Mouse (Mus musculus) common myeloid progenitor, adult 5-6 weeks (primary cell): ENCODE measurements at regions not wholly inside any gene's neighbourhood (a gene's known extent, or its start where the extent isn't known, plus 50 kb on each side); places are given as distances from the start of the nearest gene placed in this dataset.

Source experiments
- ATAC-seq: replicated peaks from 2 replicates; pipeline ENCODE4 v1.8.0; 2016; ENCODE audit warnings: low read depth, mild to moderate bottlenecking, moderate TSS enrichment, inconsistent platforms; ENCODE audit not compliant: poor library complexity, severe bottlenecking

DNA sequence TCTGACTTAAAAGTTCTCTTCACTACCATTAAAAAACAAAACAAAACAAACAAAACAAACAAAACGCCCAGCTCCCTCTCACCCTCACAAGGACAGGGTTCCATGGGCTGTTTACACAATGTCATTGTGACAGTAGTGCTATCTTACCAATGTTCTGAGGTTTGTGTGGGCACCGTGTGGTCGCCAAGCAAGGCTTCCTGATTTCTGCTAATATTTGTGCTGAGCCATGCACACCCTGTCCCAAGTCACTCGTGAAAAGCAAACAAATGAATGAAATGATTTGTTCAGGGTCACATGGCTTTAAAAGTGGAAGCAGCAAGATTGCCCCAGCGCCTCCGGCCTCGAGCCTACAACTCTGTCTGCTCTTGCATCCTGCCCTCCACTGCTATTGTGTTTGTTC, 120.9 kb upstream of the Gnao1 start:
- ATAC-seq: no peak

DNA sequence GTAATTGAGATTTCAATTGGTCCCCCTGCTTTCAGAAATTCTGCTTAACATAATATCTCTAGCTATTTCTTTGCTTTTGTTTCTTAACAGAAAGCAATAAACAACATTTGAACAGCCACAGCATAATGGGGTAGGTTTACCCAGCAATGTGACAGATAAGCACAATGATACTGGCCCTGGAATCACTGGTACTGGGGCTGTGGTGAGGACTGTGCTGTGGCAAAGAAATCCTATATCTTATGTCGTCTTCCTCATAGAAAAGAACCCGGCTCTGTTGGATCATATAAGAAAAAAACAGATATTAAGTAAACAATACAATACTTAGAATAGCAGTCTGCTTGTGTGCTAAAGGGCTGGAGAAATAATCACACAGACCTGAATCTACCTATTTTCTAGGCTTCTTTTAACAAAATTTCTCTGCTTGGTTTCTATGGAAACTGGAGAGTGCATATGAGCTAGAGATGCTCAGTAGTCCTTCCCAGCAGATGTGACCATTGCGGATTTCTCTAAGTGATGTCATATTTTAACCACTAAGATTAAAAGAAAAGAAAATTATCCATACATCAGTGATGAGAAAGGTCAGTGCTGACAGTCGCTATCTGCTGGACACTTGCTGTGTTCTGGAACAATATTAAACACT, 119.8 kb upstream of the Gnao1 start:
- ATAC-seq: no peak

DNA sequence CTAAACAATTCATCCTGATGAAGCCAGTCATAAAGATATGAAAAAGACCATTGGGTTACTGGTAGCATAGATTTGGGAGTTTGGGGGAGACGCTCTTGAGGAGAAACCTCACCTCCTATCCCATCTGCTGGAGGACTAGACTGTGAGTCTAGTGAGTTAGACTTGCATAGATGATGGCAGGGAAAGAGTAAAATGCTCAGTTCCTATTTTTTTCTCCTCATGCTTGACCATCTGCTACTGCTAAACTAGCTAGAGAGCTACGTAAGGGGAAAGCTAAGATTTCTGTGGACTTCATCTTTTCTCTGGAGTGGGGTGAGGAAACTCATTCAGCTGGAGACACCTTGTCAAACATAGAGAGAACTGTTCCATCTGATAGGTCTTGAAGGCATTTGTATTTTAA, 118.4 kb upstream of the Gnao1 start:
- no peak for ATAC-seq

- ATAC-seq: no peak
Observed at GRCm38 (mm10) chr8:93691826-93692225, 117.9 kb upstream of the Gnao1 start.

DNA sequence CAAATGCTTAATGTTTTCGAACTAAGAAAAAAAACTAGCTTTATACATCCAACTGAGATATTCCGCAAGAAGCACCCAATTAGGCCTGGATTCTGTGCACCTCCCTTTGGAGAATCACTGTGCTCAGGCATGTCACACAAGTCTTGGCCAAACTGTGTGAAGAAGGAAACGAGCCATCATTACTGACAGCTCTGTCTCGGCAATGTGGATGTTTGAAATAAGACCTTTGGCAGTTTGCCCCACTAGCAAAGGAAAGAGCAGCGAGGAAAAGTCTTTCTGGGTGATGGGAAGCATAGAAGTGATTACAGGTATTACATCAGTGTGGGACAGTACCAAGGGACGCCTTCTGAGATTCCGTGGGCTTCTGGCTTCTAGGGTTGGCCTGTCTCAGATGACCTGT, 112.6 kb upstream of the Gnao1 start:
- no peak for ATAC-seq

DNA sequence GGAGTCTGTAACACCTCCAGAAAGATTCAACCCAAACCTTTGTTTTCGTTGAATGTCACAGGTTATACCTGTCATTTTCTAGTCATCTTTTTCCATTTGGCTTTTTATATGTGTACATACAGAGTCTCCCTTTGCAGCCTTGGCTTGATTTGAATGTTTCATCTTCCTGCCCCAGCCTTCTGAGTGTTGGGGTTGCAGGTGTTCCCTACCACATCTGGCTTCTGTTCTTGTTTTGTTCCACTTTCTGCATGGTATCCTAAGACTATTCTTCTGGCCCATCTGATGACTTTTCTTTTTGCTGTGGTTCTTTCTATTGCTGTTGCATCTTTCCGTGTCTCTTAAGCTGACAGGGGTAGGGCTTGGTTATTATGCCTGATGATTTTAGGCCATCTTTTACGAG, 111.3 kb upstream of the Gnao1 start:
- ATAC-seq: no peak

- no peak for ATAC-seq
Observed at GRCm38 (mm10) chr8:93701391-93701790, 108.4 kb upstream of the Gnao1 start.

DNA sequence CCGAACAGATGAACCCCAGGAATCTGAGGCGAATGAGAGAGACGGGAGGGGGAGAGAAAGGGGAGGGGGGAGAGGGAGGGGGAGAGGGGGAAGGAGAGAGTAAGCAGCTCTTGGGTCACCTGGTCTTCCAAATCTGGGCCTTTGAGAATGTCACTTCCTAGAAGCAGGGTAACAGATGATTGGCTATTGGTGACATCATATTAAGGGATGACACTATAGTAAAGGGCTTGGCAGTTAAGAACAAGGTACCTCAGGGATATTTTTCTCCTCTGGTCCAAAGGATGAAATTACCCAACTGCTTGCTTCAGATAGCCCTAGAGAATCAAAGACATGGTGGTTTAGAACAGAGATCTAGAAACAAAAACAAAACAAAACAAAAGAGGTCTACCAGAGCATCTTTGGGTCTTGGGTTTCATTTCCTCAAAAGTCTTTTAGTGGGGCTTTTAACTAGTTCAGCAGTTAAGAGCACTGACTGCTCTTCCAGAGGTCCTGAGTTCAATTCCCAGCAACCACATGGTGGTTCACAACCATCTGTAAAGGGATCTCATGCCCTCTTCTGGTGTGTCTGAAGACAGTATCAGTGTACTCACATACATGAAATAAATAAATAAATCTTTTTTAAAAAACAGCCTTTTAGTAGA, 97.6 kb upstream of the Gnao1 start:
- no peak for ATAC-seq

GRCm38 (mm10) chr8:93713221-93713620, 96.5 kb upstream of the Gnao1 start:
- no peak for ATAC-seq

GRCm38 (mm10) chr8:93724896-93725489, 84.8 kb upstream of the Gnao1 start:
- no peak for ATAC-seq

GRCm38 (mm10) chr8:93729124-93729930, 80.4 kb upstream of the Gnao1 start:
- no peak for ATAC-seq

GRCm38 (mm10) chr8:93730738-93731700, 78.7 kb upstream of the Gnao1 start:
- no peak for ATAC-seq

DNA sequence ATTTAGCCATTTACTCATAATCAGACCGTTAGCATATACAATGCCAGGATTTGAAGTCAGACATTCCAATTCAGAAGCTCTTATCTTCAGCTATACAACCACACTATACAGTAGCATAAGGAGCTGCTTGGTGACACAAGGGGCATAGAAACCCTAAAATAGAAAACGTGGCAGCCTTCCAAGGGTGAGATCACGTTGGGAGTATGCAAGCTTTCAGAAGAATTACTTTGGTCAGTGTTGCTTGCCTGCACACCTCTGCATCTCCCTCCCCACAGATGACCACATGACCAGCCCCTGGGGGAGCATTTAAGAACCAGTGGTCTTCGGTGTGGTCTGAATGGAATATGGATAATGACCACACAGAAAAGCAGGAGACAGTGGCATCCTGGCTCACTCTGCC, 74.9 kb upstream of the Gnao1 start:
- ATAC-seq: no peak

- no peak for ATAC-seq
Observed at GRCm38 (mm10) chr8:93740281-93740680, 69.5 kb upstream of the Gnao1 start.

DNA sequence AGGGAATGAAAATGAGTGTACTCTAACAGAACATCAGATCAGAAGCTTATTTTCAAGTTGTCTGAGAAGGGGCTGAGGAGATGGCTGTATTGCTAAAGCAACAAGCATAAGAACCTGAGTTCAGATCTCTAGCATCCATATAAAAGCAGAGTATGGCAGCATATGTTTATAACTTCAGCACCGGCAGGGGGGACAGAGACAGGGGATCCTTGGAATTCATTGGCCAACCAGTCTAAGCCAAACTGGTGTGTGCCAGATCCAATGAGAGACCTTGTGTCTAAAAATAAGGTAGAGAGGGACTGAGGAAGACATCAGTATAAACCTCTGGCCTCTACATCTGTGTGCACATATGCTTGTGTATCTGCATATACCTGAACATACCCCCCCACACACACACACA, 61.0 kb upstream of the Gnao1 start:
- no peak for ATAC-seq

DNA sequence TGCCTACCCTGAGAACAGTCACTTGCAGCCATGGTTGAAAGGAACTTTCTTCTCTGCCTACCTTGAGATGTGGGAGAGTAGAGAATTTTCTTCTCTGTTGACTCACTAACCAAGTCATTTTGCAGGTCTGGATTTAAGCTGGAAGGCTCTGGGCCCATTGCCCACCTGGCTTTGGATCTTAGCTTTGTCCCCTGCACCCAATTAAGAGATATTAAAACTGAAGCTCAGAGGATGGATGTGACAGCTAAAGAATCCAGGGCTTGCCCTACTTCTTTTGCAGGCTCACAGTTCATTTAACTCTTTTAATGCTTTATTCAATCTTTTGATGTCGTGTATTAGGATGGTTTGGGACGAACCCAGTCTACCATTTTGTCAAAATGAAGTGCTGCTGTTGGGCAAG, 58.8 kb upstream of the Gnao1 start:
- no peak for ATAC-seq

- no peak for ATAC-seq
Observed at GRCm38 (mm10) chr8:93755981-93756380, 53.8 kb upstream of the Gnao1 start.
